Mouse (Mus musculus): ENCODE measurements around the gene 4930519P11Rik. TPM values are rescaled to one million over a fixed set of nuclear protein-coding genes. Genes with fewer than 3 reads are reported as not detected.

The 4930519P11Rik gene
- polyA plus RNA-seq, 1 experiment from 2014 or later = 0.72 TPM

DNA sequence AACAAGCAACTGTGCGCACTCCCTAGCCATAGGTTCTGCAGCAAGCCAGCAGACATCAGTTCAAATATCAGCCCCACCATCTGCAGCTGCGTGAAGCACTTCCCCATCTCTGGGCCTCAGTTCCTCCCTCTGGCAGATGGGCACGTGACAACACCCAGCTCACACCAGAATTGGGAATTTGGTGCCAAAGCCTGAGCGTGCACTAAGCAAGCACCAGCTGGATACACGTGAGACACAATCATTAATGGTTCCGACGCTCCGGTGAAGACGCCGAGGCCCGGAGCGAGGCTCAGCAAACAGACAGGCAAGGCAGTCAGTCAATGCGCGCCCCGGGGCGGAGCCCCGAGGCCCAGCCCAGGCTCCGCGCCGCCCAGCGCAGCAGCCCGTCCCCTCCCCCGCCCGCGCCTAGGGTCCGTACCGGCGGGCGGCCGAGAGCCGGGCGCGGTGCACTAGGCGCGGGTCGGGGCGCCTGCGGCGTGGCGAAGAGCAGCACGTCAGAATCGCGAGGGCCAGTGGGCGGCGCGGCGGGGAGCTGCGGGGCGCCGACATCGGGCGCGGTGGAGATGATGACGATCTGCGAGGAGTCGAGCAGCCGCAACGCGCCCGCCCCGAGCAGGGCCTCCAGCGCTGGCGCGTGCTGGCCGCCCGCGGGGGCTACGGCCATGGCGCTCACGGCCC is 44.0 kb downstream of the 4930519P11Rik start:
- peaks cover 3% of the 10 kb centered on the region; the same call in 1 of the 2 replicates for H3K36me3 ChIP-seq (ENCODE audit: control insufficient read depth, insufficient read depth, low read length)
- H3K4me3 ChIP-seq (ENCODE audit: low read length) = peak overlapping the region; percentile 76
- no peaks in the 10 kb centered on the region for H3K27me3 ChIP-seq (ENCODE audit: control insufficient read depth, insufficient read depth, low read length)
- H3K9me3 ChIP-seq (ENCODE audit: control insufficient read depth, low read length) = no peaks in the 10 kb centered on the region
- peaks cover 40% of the 10 kb centered on the region for H3K4me1 ChIP-seq (ENCODE audit: control insufficient read depth, insufficient read depth, low read length)
- H3K4me2 ChIP-seq (replicated peaks; ENCODE audit: low read depth, low read length) = peak overlapping the region; percentile 55
- H3K27ac ChIP-seq (ENCODE audit: low read depth, low read length) = peak overlapping the region; percentile 77
- peak overlapping the region; percentile 88 for H3K9ac ChIP-seq (ENCODE audit: low read depth, low read length)
- WGBS = under 1% methylated on average over 47 of the region's 70 CpGs
- ATAC-seq (ENCODE audit: low FRiP score, low TSS enrichment) = peak; percentile 82

DNA sequence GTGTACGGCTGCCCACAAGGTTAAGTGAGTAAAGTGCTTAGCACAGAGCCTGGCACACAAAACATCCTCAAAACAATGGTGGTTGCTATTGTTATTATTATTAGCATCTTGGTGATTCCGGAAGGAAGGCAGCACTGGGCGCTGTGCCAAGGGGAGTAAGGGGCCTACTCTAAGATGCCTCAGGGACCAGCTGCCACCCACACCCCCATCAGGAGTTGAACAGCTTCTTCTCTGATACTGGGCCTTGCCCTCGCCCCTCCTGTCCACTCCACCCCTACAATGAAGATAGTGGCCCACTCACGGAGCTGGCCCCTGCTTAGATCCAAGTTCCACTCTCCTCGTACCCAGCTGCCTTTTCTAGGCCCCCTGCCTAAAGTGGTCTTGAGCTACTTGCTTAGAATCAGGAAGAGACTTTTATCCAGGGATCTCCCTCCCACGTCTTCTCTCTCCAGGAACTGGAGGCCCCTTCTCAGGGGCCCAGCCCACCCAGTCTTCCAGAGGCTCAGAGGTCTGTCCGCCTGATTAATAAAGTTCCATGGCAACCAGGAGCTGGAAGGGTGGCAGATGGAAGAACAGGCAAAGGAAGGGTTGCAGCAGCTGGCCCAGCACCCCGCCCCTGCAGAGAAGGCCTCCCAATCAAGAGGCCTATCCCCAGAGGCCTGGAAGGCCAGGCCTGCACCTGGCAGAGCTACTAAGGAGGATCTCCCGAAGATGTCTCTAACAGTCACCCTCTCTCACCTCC is 44.7 kb downstream of the 4930519P11Rik start:
- Histone ChIP-seq H3K27ac (ENCODE audit: low read depth, low read length) (peak overlapping the region; percentile 77), H3K4me2 (replicated peaks; ENCODE audit: low read depth, low read length) (peak overlapping the region; percentile 55), H3K4me1 (ENCODE audit: control insufficient read depth, insufficient read depth, low read length) (peaks cover 40% of the 10 kb centered on the region), H3K9me3 (ENCODE audit: control insufficient read depth, low read length) (no peaks in the 10 kb centered on the region), H3K4me3 (ENCODE audit: low read length) (peak overlapping the region; percentile 76), H3K27me3 (ENCODE audit: control insufficient read depth, insufficient read depth, low read length) (no peaks in the 10 kb centered on the region), H3K9ac (ENCODE audit: low read depth, low read length) (peak overlapping the region; percentile 88), H3K36me3 (ENCODE audit: control insufficient read depth, insufficient read depth, low read length) (peaks cover 10% of the 10 kb centered on the region; the same call in 1 of the 2 replicates)
- peak; percentile 13; the same call in 1 of the 2 replicates for ATAC-seq (ENCODE audit: low FRiP score, low TSS enrichment)
- WGBS = 19% methylated on average over 10 of the region's 10 CpGs

- Histone ChIP-seq H3K4me2 (replicated peaks; ENCODE audit: low read depth, low read length) (peak overlapping the region; percentile 55), H3K27me3 (ENCODE audit: control insufficient read depth, insufficient read depth, low read length) (no peaks in the 10 kb centered on the region), H3K9ac (ENCODE audit: low read depth, low read length) (peak overlapping the region; percentile 88; the same call in 1 of the 2 replicates), H3K4me1 (ENCODE audit: control insufficient read depth, insufficient read depth, low read length) (peaks cover 40% of the 10 kb centered on the region), H3K9me3 (ENCODE audit: control insufficient read depth, low read length) (no peaks in the 10 kb centered on the region), H3K4me3 (ENCODE audit: low read length) (peak overlapping the region; percentile 76), H3K36me3 (ENCODE audit: control insufficient read depth, insufficient read depth, low read length) (peaks cover 17% of the 10 kb centered on the region), H3K27ac (ENCODE audit: low read depth, low read length) (peak overlapping the region; percentile 77; the same call in 1 of the 2 replicates)
- 68% methylated on average over 2 of the region's 2 CpGs for WGBS
- no peak for ATAC-seq (ENCODE audit: low FRiP score, low TSS enrichment)
These were observed 45.5 kb downstream of the 4930519P11Rik start for GRCm38 (mm10) chr2:154567766-154568165.

- 0 out of 2 replicates have a peak overlapping the region, but pooled peaks have one; percentile 8 for H3K9ac ChIP-seq (ENCODE audit: low read depth, low read length)
These were observed 46.6 kb downstream of the 4930519P11Rik start for GRCm38 (mm10) chr2:154566641-154567040.

DNA sequence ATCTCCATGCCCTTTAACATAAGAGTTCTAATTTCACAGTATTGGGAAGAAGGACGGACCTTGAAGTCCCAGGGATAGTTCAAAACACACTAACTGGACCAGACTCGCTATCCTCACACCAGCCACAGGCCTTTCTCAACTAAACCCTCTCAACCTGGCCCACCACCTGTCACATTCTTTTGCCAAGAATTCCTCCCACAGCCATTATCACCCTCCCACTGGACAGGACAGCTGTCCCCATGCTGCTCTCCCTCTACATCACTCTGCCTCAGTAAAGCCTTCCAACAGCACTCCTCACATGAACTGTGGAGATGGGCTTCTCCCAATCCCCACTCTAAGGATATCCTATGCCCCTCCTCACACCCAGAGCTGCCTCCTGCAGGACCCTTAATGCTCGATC is 47.7 kb downstream of the 4930519P11Rik start:
- ATAC-seq (ENCODE audit: low FRiP score, low TSS enrichment) = no peak
- Histone ChIP-seq H3K27me3 (ENCODE audit: control insufficient read depth, insufficient read depth, low read length) (no peaks in the 10 kb centered on the region), H3K4me1 (ENCODE audit: control insufficient read depth, insufficient read depth, low read length) (peaks cover 33% of the 10 kb centered on the region), H3K4me3 (ENCODE audit: low read length) (no peak overlapping the region), H3K36me3 (ENCODE audit: control insufficient read depth, insufficient read depth, low read length) (peaks cover 35% of the 10 kb centered on the region), H3K9me3 (ENCODE audit: control insufficient read depth, low read length) (no peaks in the 10 kb centered on the region), H3K27ac (ENCODE audit: low read depth, low read length) (no peak overlapping the region), H3K9ac (ENCODE audit: low read depth, low read length) (no peak overlapping the region), H3K4me2 (replicated peaks; ENCODE audit: low read depth, low read length) (no peak overlapping the region)
- WGBS = 57% methylated on average over 3 of the region's 3 CpGs

More at GRCm38 (mm10) chr2:154566641-154567040, 46.6 kb downstream of the 4930519P11Rik start:
- H3K27ac ChIP-seq (ENCODE audit: low read depth, low read length) = no peak overlapping the region; the same call in 1 of the 2 replicates
- H3K4me2 ChIP-seq (replicated peaks; ENCODE audit: low read depth, low read length) = no peak overlapping the region
- H3K4me1 ChIP-seq (ENCODE audit: control insufficient read depth, insufficient read depth, low read length) = peaks cover 40% of the 10 kb centered on the region
- no peak overlapping the region for H3K4me3 ChIP-seq (ENCODE audit: low read length)
- 37% methylated on average over 8 of the region's 8 CpGs for WGBS
- no peaks in the 10 kb centered on the region for H3K9me3 ChIP-seq (ENCODE audit: control insufficient read depth, low read length)
- H3K27me3 ChIP-seq (ENCODE audit: control insufficient read depth, insufficient read depth, low read length) = no peaks in the 10 kb centered on the region
- peaks cover 25% of the 10 kb centered on the region for H3K36me3 ChIP-seq (ENCODE audit: control insufficient read depth, insufficient read depth, low read length)
- no peak for ATAC-seq (ENCODE audit: low FRiP score, low TSS enrichment)

GRCm38 (mm10) chr2:154563612-154564170 is 49.5 kb downstream of the 4930519P11Rik start:
- H3K4me3 ChIP-seq (ENCODE audit: low read length) = no peak overlapping the region
- H3K36me3 ChIP-seq (ENCODE audit: control insufficient read depth, insufficient read depth, low read length) = peaks cover 38% of the 10 kb centered on the region
- H3K4me2 ChIP-seq (replicated peaks; ENCODE audit: low read depth, low read length) = no peak overlapping the region
- 82% methylated on average over 22 of the region's 22 CpGs for WGBS
- H3K27ac ChIP-seq (ENCODE audit: low read depth, low read length) = no peak overlapping the region
- no peak overlapping the region for H3K9ac ChIP-seq (ENCODE audit: low read depth, low read length)
- peaks cover 30% of the 10 kb centered on the region for H3K4me1 ChIP-seq (ENCODE audit: control insufficient read depth, insufficient read depth, low read length)
- no peaks in the 10 kb centered on the region for H3K27me3 ChIP-seq (ENCODE audit: control insufficient read depth, insufficient read depth, low read length)
- ATAC-seq (ENCODE audit: low FRiP score, low TSS enrichment) = no peak
- H3K9me3 ChIP-seq (ENCODE audit: control insufficient read depth, low read length) = no peaks in the 10 kb centered on the region

Other genes starting within 250 kb of the 4930519P11Rik start
- 10.6 and 18.5 TPM in 2 replicates for gene Cdk5rap1, start 240.4 kb downstream of the 4930519P11Rik start, polyA plus RNA-seq (2014; fragmentation: Nextera tagmentation; extraction: Ambion mirVana)
- gene Snta1, start 205.3 kb downstream of the 4930519P11Rik start, polyA plus RNA-seq (2014; fragmentation: Nextera tagmentation; extraction: Ambion mirVana) = 4.5 and 5.7 TPM in 2 replicates
- gene Cbfa2t2, start 177.0 kb downstream of the 4930519P11Rik start, polyA plus RNA-seq (2014; fragmentation: Nextera tagmentation; extraction: Ambion mirVana) = 26.6 and 44.4 TPM in 2 replicates
- 0.54 and 0.89 TPM in 2 replicates for gene 1700003F12Rik, start 66.4 kb downstream of the 4930519P11Rik start, polyA plus RNA-seq (2014; fragmentation: Nextera tagmentation; extraction: Ambion mirVana)
- gene Actl10, start 61.7 kb downstream of the 4930519P11Rik start, polyA plus RNA-seq (2014; fragmentation: Nextera tagmentation; extraction: Ambion mirVana) = not detected in 2 replicates
- 2.4 and 2.5 TPM in 2 replicates for gene Necab3, start 54.5 kb downstream of the 4930519P11Rik start, polyA plus RNA-seq (2014; fragmentation: Nextera tagmentation; extraction: Ambion mirVana)
- gene E2f1, start 43.5 kb downstream of the 4930519P11Rik start, polyA plus RNA-seq (2014; fragmentation: Nextera tagmentation; extraction: Ambion mirVana) = 10.0 and 11.3 TPM in 2 replicates
- gene Pxmp4, start 9.7 kb downstream of the 4930519P11Rik start, polyA plus RNA-seq (2014; fragmentation: Nextera tagmentation; extraction: Ambion mirVana) = 20.4 and 25.9 TPM in 2 replicates
- gene Zfp341, start 140 bp downstream of the 4930519P11Rik start, polyA plus RNA-seq (2014; fragmentation: Nextera tagmentation; extraction: Ambion mirVana) = 1.1 and 1.3 TPM in 2 replicates
- gene Chmp4b, start 38.3 kb upstream of the 4930519P11Rik start, polyA plus RNA-seq (2014; fragmentation: Nextera tagmentation; extraction: Ambion mirVana) = 13.9 and 19.5 TPM in 2 replicates
- not detected in 2 replicates for gene Gm14214, start 156.6 kb upstream of the 4930519P11Rik start, polyA plus RNA-seq (2014; fragmentation: Nextera tagmentation; extraction: Ambion mirVana)
- 68.8 and 310 TPM in 2 replicates for gene Raly, start 177.7 kb upstream of the 4930519P11Rik start, polyA plus RNA-seq (2014; fragmentation: Nextera tagmentation; extraction: Ambion mirVana)
- not detected in 2 replicates for gene a, start 178.0 kb upstream of the 4930519P11Rik start, polyA plus RNA-seq (2014; fragmentation: Nextera tagmentation; extraction: Ambion mirVana)